Mouse (Mus musculus) spleen, adult 2 months (tissue): Measurements from ENCODE around the gene Vax1. TPM values are rescaled to one million over a fixed set of nuclear protein-coding genes. Genes with fewer than 3 reads are reported as not detected.

Source experiments
- DNase-seq, 2 experiments: peaks; one replicate each; pipeline versions ENCODE4 v3.0.0 to v3.0.0-alpha.2; 2012 to 2021; ENCODE audit warnings: low spot score in 2 of 2, low read depth in 1 of 2
- H3K27ac ChIP-seq: fragments of 200-500 bp; 2 replicates; pipeline ENCODE4 v1.5.1; 2012; ENCODE audit warnings: low read length, inconsistent platforms; ENCODE audit not compliant: insufficient read depth
- H3K27me3 ChIP-seq: fragments of 200-500 bp; 2 replicates; pipeline ENCODE4 v1.6.1; 2012; ENCODE audit warnings: mild to moderate bottlenecking, moderate library complexity, low read length, inconsistent platforms; ENCODE audit not compliant: control insufficient read depth, insufficient read depth
- H3K36me3 ChIP-seq: fragments of 200-500 bp; 2 replicates; pipeline ENCODE4 v1.6.1; 2012; ENCODE audit warnings: mild to moderate bottlenecking, low read length, inconsistent platforms; ENCODE audit not compliant: control insufficient read depth, insufficient read depth
- H3K4me1 ChIP-seq: fragments of 200-500 bp; 2 replicates; pipeline ENCODE4 v1.6.1; 2011; ENCODE audit warnings: inconsistent platforms; ENCODE audit not compliant: control insufficient read depth, insufficient read depth, insufficient read length
- H3K4me3 ChIP-seq: fragments of 200-500 bp; 2 replicates; pipeline ENCODE4 v1.5.1; 2011; ENCODE audit warnings: mild to moderate bottlenecking, inconsistent platforms; ENCODE audit not compliant: insufficient read depth, insufficient read length; ENCODE audit errors: extremely low read depth
- CTCF ChIP-seq: fragments of 200-500 bp; IDR thresholded peaks from 2 replicates; pipeline ENCODE4 v1.5.1; 2011; ENCODE audit warnings: mild to moderate bottlenecking, inconsistent platforms; ENCODE audit not compliant: insufficient read depth, insufficient read length, insufficient replicate concordance; ENCODE audit errors: extremely low read depth
- POLR2A ChIP-seq: fragments of 200-500 bp; IDR thresholded peaks from 2 replicates; pipeline ENCODE4 v1.6.1; 2011; ENCODE audit warnings: low read depth, low read length, inconsistent platforms
- WGBS: fragments of 180-500 bp; shearing (Covaris S2); methylation state at CpG from one replicate; pipeline ENCODE4 v1.1.7; 2018; 5-methylcytosine and 5-hydroxymethylcytosine counted together
- polyA plus RNA-seq: library from polyadenylated mRNA; depleted of rRNA; stranded (reverse); fragments of >200 nt; gene quantifications from 2 replicates; pipeline ENCODE4 v1.2.3, GENCODE M21; 2012

The Vax1 gene
- polyA plus RNA-seq, 1 experiment = not detected

DNA sequence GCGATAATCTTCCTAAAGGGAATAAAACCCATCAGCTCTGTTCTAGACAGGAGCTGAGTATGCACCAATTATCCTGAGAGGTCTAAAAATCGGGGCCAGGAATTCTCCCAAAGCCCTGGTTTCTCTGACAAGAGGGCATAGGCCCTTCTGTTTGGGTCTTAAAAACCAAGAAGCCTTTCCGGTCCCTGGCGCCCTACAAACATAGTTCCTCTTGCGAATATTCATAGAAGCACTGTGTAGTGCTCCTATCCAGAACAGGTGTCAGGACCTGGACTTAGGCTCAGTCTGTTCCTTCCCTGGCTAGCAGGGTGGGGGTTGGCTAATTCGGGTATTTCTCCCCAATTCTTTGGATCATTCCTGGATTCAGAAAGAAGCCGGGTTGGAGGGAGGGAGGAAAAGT, 4.3 kb downstream of the Vax1 start:
- TF ChIP-seq POLR2A (no peak), CTCF (no peak)
- no peaks in the 10 kb centered on the region; the same call in 1 of the 2 replicates for H3K4me1 ChIP-seq
- H3K27ac ChIP-seq = no peak overlapping the region
- peaks cover 28% of the 10 kb centered on the region for H3K27me3 ChIP-seq
- H3K4me3 ChIP-seq = no peak overlapping the region
- 10% methylated on average over 7 of the region's 7 CpGs for WGBS
- no peaks in the 10 kb centered on the region for H3K36me3 ChIP-seq
- DNase-seq = no peak

DNA sequence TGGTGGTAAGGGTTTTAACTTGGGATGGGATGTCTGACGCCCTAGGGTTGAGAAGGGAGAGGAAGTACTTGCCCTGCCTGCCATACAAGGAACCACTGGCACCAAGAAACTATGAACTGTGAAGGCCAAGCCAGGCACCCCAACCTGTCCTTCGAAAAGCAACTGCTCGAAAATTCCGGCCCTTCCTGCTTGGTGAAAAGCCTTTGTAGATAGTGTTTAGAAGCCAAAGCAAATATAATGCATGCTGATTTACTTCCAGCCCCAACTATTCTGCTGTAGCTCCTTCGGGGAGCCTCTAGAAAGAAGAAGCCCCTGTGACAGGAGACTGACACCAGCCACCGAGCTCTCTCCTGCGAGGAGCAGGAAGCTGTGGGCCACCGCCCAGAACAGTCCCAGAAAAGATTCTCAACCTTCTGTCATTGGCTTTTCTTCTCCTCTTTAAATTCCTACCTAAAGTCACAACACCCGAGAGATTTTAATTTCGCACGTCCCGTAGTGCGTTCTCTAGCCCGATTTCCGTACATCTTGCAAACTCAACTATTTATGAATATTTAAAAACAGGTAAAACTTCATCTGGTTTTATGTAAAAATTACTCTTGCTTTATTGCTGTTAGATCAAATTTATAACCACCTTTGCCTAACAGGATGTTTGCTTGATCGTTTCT, 4.8 kb downstream of the Vax1 start:
- Histone ChIP-seq H3K4me1 (no peaks in the 10 kb centered on the region; the same call in 1 of the 2 replicates), H3K27ac (no peak overlapping the region), H3K27me3 (peaks cover 26% of the 10 kb centered on the region), H3K36me3 (no peaks in the 10 kb centered on the region), H3K4me3 (no peak overlapping the region)
- no peak for TF ChIP-seq CTCF
- no peak for TF ChIP-seq POLR2A
- 17% methylated on average over 16 of the region's 16 CpGs for WGBS
- no peak for DNase-seq

DNA sequence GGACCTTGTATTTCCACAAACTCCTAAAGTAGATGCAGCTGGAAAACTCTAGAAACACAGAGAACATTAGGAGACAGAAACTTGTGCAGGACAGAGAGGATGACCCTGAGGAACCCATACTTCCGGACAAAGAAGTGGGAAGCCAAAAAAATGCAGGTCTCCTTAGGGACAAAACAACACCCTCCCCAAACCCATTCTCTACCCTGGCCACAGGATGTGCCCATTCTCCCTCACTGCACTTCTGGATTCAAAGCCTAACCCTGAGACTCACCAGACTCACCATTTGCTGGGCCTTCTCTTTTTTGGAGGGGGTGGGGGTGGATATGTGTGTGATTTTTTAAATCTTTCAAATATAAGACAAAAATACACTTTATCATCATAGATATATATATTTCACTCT, 5.7 kb downstream of the Vax1 start:
- H3K4me3 ChIP-seq = no peak overlapping the region
- H3K4me1 ChIP-seq = no peaks in the 10 kb centered on the region
- WGBS = 32% methylated on average over 1 of the region's 1 CpGs
- H3K27me3 ChIP-seq = peaks cover 20% of the 10 kb centered on the region
- no peak overlapping the region for H3K27ac ChIP-seq
- TF ChIP-seq CTCF (no peak), POLR2A (no peak)
- H3K36me3 ChIP-seq = no peaks in the 10 kb centered on the region
- no peak for DNase-seq

DNA sequence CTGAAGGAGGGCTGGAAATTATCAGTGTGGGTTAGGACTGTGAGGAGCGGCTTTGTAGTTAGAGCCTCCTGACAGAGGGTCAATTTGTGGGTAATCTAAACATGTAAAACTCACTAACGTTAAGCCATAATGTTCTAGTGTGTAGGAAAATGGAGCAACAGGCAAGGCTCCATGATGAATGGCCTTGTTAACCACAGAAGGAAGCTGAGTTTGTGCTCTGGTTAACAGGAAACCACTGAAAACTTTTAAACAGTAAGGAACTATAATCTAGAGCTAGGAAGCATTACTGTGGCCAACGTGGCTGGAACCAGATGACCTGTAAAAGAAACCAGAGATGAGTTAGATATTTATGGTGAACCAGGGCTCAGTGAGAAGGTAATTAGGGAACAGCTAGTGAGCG, 13.2 kb downstream of the Vax1 start:
- WGBS = 2% methylated on average over 4 of the region's 4 CpGs
- H3K27me3 ChIP-seq = no peaks in the 10 kb centered on the region; the same call in 1 of the 2 replicates
- no peak overlapping the region for H3K4me3 ChIP-seq
- TF ChIP-seq CTCF (no peak), POLR2A (no peak)
- H3K4me1 ChIP-seq = no peaks in the 10 kb centered on the region
- H3K36me3 ChIP-seq = no peaks in the 10 kb centered on the region
- DNase-seq = no peak
- no peak overlapping the region for H3K27ac ChIP-seq

DNA sequence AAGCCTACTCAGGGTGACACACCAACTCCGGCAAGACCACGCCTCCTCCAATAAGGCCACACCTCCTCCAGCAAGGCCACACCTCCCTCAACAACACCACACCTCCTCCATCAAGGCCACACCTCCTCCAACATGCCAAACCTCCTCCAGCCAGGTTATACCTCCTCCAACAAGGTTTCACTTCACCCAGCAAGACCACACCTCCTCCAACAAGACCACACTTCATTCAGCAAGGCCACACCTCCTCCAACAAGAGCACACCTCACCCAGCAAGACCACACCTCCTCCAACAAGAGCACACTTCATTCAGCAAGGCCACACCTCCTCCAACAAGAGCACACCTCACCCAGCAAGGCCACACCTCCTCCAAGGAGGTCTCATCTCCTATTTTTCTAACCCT, 15.7 kb downstream of the Vax1 start:
- H3K4me1 ChIP-seq = no peaks in the 10 kb centered on the region
- H3K27ac ChIP-seq = no peak overlapping the region
- DNase-seq = no peak
- TF ChIP-seq CTCF (no peak), POLR2A (no peak)
- no peaks in the 10 kb centered on the region; the same call in 1 of the 2 replicates for H3K27me3 ChIP-seq
- H3K36me3 ChIP-seq = no peaks in the 10 kb centered on the region
- no peak overlapping the region for H3K4me3 ChIP-seq
- WGBS = 88% methylated on average over 2 of the region's 2 CpGs

DNA sequence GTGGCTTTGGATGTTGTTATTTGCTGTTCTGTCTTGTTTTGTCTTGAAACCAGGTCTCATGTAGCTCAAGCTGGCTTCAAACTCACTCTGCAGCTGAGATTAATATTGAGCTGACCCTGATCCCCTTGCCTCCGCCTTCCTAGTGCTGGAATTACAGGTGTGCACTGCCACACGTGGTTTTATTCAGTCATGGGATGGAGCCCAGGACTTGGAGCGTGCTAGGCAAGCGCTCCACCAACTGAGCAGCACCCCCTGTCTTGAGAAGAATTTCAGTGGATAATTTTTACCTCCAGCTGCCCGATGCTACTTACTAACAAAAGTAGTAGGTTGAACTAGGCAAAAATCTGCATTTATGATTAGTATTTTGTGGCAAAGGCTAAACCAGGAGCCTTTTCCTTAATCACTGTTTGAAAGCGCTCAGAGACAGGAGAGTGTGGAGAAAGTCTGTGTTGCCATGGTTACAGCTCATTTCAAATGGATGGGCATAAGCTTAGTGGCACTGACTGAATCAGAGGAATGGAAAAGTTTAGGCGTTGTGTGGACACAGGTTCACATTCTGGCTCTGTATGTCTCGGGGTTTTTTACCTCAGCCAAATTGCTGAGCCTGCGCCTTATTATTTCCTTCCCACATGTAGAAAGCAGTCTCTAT, 24.2 kb downstream of the Vax1 start:
- no peak for DNase-seq
- Histone ChIP-seq H3K27ac (no peak overlapping the region), H3K4me1 (no peaks in the 10 kb centered on the region), H3K36me3 (no peaks in the 10 kb centered on the region), H3K4me3 (no peak overlapping the region), H3K27me3 (no peaks in the 10 kb centered on the region)
- TF ChIP-seq POLR2A (no peak), CTCF (no peak)
- WGBS = 67% methylated on average over 9 of the region's 9 CpGs

DNA sequence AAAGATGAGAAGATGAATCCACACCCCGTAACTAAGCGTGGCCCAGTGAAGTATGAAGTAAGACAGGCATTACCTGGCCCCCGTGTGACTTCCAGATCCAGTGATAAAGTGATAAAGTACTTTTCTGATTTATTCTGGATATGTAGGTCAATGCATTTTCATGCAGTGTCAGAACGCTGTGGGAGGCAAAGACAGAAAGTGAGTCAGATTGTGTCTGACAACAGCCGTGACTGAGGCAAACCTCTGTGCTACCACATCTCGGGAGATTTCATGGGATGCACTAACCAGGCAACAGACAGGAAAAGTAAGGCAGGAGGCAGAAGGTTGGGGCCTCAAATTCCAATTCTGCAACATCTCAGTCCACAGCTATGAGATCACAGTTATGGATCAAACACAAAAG, 24.8 kb downstream of the Vax1 start:
- H3K27ac ChIP-seq = no peak overlapping the region
- TF ChIP-seq POLR2A (no peak), CTCF (no peak)
- 81% methylated on average over 6 of the region's 6 CpGs for WGBS

More for the DNA sequence above, 24.8 kb downstream of the Vax1 start:
- H3K36me3 ChIP-seq = no peaks in the 10 kb centered on the region
- no peaks in the 10 kb centered on the region for H3K27me3 ChIP-seq
- H3K4me3 ChIP-seq = no peak overlapping the region
- no peak for DNase-seq
- H3K4me1 ChIP-seq = no peaks in the 10 kb centered on the region
